Mouse (Mus musculus) urinary bladder, postnatal 10 days (tissue): Measurements from ENCODE around the gene Gpr132.
A peak's percentile ranks its signal among the peaks of the same experiment; 100 is the strongest.
"Not testable (repeated sequence)": the region's sequence is repeated elsewhere in the genome, so short reads cannot be mapped to it uniquely, and the experiment has no call there.

Source experiments
- DNase-seq: peaks from one replicate; pipeline ENCODE4 v3.0.0; 2022; ENCODE audit warnings: low spot score

Gpr132 gene

DNA sequence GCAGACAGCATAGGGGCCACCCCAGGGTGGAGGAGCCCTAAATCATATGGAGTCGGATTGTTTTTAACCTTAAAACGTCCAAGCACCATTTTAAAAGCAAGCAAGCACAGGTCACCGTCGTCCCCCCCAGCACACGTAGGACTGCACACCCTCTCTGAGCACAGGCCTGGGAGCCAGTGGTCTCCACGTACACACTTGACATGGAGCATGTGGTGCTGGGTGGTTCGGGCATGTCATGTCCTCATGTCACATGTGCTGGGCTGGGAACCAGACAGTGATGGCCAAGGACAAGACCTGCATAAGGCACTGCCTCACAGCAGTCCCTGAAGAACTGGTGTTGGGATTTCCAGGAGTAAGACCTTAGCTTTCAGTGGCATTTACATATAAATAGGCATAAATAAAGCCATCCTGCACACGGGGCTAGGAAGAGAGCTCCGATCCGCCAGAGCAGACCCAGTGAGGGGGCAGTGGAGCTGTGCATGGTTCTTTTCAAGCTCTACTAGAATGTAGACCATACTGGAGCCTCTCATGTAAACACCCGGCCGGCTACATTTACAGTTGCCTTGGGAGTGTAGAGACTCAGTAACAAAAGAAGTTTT lies 47.5 kb downstream of the Gpr132 start:
- DNase-seq: no peak

DNA sequence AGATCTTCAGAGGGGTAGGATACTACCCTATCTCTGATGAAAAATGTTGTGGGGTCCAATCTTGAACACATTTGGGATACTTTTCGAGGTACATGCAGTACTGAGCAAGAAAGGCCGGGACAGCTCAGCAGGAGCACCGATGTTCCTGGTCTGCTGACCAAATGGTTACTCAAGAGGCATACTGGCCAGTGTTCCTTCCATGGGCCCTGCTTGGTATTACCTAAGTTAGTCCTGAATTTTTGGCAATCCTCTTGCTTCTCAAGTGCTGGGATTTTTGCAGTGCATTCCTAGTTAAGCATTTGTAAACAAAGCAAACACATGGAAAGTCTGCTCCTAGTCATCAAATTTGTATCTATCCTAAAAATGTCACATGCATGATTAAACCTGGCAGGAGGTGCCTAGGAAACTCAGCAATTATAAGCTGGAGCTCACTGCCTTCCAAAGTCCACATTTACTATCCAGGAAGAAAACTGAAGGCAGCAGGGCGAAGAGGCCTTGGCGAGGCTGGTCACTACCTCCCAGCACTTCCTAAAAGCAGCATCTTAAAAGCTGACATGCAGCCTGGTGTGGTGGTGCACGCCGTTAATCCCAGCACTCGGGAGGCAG lies 48.9 kb downstream of the Gpr132 start:
- DNase-seq: no peak

DNA sequence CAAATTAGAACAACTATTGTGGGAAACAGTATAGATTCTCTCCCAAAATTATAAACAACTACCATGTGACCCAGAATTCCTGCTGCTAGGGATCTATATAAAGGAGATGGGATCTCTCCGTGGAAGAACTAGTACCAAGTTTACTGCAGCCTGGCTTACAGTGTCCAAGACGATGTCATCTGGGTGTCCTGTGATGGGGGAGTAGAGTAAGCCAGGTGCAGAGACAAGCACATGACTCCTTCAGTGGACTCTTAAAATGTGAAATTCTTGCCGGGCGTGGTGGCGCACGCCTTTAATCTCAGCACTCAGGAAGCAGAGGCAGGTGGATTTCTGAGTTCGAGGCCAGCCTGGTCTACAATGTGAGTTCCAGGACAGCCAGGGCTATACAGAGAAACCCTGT lies 51.2 kb downstream of the Gpr132 start:
- not testable (repeated sequence) for DNase-seq

DNA sequence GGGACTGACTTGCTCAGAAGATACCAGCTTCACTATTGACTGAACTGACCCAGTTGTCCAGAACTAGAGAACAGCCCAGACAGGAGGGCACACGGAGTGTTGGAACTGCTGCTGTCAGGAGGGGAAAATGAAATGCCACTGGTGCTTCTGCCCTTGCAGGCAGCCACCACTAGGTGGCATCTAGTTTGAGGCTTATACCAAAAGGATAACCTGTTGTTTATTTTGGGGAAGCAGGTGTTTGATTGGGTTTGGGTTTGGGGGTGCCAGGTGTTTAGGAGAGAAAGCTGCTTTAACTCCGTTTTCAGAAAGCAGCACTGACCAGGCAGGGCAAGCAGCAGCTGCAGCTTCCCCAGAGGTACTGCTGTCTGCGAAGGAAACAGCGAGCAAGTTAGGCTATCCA lies 51.7 kb downstream of the Gpr132 start:
- DNase-seq: no peak

DNA sequence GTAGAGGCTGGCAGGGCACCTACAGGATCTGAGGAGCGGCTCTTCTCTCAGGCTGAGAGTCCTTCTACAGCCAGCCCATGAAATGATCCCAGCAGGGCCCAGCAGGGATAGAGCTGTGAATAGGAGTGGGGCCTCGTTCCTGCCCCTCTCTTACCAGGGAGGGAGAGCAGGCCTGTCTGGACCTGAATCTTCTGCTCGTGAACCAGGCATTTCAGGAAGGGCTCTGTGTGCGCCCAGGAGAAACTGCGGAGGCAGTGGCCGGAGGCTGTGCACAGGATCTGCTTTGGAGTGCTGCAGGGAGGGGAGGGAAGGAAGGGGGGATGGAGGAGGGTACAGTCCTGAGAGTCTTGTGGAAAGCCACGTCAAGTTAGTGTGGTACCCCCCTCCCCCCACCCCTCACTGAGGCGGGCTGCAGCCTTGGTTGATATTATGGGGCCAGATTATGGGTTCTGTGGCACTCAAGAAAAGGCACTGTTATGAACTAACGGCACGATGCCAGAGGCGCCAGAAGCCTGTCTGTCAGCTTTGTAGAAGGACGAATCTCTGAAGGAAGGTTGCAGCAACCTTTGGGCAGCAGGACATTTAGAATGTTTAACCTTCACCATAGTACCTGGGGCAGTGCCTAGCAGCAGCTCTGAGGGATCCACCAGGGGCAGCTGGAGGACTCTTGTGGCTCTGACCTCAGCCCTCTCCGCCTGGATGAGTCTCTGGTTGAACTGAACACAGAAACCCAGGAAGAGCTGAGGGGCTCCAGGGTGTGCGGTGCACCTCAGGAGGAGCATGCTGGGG lies 53.2 kb downstream of the Gpr132 start:
- no peak for DNase-seq

DNA sequence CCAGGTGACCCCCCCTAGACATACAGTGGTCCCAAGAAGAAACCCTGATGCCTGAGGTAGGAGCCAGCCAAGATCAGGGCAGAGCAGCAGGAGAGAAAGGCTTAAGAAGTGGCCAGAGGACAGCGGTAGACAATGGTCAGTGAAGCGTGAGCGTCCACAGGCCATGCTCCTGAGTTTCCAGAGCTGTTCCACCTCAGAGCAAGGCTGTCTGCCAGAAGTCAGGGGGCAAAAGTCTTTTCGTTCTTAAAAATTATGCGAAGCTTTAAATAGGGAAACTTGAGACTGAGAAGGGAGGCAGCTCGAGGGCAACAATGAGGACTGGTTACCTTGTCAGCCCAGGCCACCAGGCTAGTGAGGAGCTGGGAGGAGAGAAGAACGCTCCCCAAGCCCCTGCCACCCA lies 54.7 kb downstream of the Gpr132 start:
- no peak for DNase-seq

DNA sequence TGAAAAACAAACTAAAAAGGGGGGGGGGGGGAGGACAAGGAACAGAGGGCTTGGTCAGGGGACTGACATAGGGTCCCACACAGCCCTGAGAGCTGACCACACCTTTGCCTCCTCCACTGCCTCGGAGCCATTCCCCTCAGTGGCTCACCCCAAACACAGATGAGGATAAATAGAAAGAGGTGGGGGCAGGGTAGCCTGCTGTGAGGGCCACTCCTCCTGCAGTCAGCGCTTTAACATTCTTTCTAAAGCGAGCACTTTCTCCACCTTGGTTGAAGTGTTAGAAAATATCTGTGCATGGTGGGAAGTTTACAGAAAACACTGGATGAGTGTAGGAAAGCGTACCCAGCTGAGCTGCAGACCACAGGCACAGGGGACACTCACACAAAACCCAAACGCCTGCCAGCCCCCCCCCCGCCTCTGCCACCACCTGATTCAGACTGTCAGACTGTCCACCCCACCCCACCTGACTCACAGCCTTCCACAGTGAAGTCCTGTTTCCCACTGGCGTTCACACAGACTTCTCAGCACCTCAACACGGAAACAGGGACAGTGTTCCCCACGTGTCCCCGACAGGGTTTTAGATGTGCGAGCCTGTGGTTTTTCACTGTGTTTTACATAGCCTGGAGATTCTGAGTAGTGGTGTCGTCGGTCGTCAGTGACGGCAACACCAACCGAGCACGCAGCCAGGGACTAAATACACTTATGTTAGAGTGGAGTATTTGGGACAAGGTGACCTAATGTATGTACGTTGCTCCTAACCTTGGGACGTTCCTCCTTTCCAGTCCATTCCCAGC lies 57.7 kb downstream of the Gpr132 start:
- no peak for DNase-seq

DNA sequence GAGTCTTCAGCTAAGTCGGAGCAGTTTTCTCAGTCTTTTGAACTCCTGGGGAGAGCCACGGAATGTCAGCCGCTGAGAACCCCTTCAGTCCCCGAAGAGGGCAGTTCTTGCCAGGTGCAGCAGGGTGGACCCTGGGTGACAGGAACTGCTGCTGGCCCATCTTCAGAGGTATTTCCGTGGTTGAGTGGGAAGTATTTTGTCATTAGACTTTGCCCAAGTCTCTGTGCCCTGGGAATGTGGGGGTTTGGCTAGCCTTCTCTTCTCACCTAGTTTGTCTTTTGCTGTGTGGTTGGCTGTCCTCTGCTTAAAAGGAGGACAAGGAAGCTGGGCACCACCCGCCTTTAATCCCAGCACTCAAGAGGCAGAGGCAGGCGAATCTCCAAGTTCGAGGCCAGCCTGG lies 58.4 kb downstream of the Gpr132 start:
- DNase-seq: no peak

DNA sequence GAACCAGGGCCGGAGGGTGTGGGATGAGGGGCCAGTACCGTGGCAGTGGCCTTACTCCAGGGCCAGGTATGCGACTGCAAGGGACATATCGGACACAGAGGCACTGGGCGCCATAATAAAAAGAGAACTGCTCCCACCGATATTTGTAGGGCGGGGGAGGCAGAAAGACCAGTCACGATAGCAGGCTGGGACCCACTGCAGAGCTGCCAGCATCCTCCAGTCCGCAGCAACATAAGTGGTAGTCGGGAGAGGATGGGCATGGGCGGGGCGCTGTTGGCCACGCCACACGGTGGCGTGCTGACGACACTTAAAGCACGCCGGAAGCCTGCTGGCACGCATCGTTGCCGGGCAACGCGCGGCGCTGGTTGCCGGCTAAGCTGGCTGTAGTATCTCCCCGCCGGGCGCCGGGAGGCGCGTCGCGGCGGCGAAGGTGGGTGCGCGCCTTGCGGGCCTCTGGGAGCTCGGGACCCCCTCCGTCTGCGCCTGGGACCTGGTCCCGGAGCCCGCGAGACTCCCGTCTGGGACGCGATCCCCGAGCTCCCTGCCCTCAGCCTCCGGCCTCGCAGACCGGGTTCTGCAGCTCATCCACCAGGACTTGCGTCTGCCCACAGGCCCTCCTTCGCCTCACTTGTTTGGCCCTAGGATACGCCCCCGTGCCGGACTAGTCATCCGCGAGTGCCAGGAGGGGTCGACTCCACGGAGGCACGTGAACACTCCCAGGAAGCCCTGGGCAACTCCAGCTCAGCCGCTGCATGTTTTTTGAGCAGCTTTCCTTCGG lies 59.3 kb downstream of the Gpr132 start, which contains the start of gene Clba1:
Clba1 (plus strand) TSS at position 351 of the 778 bp plus-strand sequence.
- DNase-seq: peak; percentile 66

DNA sequence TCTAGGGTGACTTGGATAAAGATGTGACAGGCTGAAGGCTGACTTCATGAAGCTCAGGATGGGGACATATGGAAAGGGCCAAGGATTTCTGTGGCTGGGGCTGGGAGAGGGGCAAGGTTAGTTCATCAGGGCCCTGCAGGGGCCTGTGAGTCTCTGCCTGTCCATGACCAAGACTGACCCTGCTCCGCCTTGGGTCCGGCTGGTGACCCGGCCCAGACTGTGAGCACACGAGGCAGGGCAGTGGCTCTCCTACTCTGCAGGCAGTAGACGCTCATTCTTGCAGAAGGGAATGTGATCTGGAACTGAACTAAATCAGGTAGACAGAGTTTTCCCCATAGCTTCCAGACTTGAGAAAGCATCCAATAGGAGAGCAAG lies 59.8 kb downstream of the Gpr132 start:
- no peak for DNase-seq

DNA sequence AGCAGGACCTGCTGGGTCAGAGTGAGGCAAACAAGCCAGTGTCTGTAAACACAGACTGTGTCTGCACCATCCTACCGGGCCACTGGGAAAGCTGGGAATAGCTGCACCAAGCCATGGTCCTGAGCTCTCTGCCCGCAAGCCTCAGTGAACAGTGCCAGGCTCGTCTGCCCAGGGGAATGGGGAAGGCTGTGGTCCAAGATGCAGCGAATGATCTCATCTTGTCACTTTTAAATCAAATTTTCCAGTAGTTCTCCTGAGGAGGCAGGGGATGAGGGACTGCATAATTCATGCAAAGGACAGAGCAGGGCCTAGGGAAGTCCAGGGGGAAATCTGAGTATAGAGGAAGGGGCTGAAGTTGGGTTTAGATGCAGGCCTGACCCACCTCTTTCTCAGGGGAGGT lies 60.2 kb downstream of the Gpr132 start:
- DNase-seq: no peak

DNA sequence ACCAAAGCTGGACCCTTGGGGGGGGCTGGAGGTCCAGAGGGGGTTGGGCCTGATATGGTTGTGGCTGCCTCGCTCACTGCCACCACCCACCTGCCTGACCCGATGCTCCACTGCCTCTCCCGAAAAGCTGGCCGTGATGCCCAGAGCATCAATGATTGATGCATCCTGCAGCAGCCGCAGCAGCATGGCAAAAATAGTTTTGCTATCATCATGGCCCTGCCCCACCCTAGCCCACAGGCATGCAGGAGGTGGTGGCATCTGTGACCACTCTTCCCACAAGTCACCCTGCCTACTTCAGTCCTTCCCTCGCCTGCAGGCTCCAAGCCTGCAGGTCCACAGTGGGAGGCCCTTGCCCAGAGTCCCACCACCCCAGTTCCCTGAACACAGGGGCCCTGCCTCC lies 62.0 kb downstream of the Gpr132 start:
- no peak for DNase-seq

DNA sequence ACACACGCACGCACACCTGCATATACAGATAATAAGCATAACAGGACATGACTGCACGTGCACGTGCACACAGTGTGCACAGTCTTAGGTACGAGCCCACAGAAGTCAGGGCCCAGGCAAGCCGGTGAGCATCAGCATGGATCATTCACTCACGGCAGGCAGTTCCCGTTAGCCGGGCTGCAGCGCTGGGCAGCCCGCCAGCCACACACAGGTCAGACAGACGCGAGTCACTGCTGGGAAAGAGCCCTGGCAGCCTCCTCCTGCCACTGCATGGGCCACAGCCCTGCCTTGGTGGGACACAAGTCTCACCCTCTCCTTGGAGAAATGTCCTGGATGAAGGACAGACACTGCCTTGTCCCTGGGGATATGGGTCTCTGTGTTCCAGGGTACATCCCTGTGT lies 64.0 kb downstream of the Gpr132 start:
- no peak for DNase-seq

DNA sequence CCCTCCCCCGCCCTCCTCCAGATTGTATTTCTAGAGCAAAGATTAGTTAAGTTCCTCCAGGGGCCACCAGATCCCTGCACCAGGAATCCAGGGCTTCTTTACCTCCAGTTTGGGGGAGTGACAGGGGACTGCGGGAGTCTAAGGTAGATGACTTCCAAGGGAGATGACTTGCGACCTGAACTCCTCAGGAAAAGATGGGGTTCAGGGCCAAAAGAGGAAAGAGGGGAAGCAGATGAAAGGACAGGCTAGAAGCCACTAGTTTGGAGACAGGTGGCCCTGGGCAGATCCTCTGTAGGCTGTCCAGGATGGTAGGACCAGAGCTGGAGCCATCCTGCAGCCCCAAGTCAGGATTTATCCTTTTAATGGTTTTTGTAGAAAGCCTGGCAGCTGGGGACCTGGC lies 65.1 kb downstream of the Gpr132 start:
- DNase-seq: no peak

DNA sequence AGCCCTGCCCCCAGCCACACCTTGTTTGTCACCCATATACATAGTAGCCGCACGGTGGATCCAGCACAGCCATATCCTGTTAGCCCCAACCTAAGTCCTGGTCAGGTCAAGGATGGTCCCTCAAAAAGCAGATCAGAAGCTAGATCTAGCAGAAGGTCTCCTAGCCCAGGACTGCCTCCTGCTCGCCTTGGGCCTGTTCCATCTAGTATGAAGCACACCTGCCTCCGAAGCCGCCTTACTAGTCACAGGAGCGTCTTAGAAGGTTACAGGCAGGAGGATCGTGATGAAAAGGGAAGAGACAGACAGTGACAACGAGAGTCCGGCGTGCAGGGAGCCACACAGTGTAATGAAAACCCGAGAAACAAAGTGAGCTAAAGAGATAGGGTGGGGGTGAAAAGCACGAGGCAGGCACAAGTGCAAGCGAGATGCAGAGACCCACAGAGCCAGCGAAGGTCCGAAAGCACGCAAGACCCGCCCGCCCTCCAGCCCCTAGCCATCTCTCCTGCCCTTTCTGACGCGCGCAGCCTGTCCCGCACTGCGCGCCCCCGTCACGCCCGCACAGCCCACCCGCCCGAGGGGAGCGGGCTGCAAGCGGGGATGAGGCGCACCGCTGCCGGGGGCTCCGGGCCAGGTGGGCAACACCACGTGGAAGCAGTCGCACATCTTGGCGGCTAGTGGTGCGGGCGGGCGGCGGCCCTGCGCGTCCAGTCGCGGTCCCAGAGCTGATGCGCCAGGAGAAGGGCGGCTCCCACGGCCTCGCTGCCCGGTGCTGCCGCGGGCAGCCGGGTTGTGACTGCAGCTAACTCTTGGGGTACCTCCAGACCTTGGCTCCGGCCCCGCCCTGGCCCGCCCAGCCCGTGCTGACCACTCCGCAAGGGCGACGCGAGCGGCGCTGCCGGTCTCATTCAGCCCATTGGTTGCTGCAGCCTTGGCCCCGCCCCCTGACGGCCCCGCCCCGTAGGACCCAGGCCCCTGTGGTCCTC lies 65.9 kb downstream of the Gpr132 start, which contains the start of gene Ahnak2:
Ahnak2 (minus strand) TSS at position 794 of the 983 bp plus-strand sequence.
- DNase-seq: no peak
